In genomic region chr8:120740579-120740978, GRCm38 (mm10) we compare ENCODE assay signal across 19 mouse cellular contexts. TPM values are rescaled to one million over a fixed set of nuclear protein-coding genes. Genes with fewer than 3 reads are reported as not detected.
DNase-seq lines count a peak whose midpoint lies in the region; ATAC-seq and TF ChIP-seq lines count a peak whose summit lies in the region.
"Had no signal": no experiment of that assay in that cellular context is flagged by ENCODE, and none has a peak within 500 bp of the region (broad histone marks: within the 10 kb centered on the region; RNA-seq: fewer than 3 reads in every experiment).

No protein-coding gene starts in this region.

- H3K4me1 ChIP-seq in liver, postnatal 0 days (ENCODE audit: insufficient read depth): peaks cover 19% of the 10 kb centered on the region
- peaks cover 10% of the 10 kb centered on the region for H3K4me1 ChIP-seq in liver, embryonic 11.5 days (replicated peaks; ENCODE audit: control insufficient read depth, insufficient read depth, low read length)
- H3K4me1 ChIP-seq in CH12.LX (ENCODE audit: control insufficient read depth in 1 of 2, insufficient read depth in 2 of 2): peaks cover 44 to 94% of the 10 kb centered on the region in 2 experiments
- peaks cover 25% of the 10 kb centered on the region for H3K4me1 ChIP-seq in intestine, postnatal 0 days (replicated peaks; ENCODE audit: control insufficient read depth, insufficient read depth, low read length)

- TF ChIP-seq RAD21 in CH12.LX (IDR thresholded peaks at IDR 0.05; ENCODE audit: low read depth, low read length): no peak

- H3K27ac ChIP-seq in liver, postnatal 0 days (ENCODE audit: low read depth): no peak overlapping the region
- H3K27ac ChIP-seq in liver, embryonic 11.5 days (ENCODE audit: low read depth, low read length): no peak overlapping the region
- peak overlapping the region; percentile 75 for H3K27ac ChIP-seq in CH12.LX (ENCODE audit: insufficient read depth, low read depth)
- peak overlapping the region; percentile 54; the same call in 1 of the 2 replicates for H3K27ac ChIP-seq in intestine, postnatal 0 days (ENCODE audit: low read depth, low read length)
- H3K27ac ChIP-seq: embryonic facial prominence, embryonic 13.5 days; forebrain, embryonic 12.5 days; heart, embryonic 13.5 days; hindbrain, embryonic 15.5 days had no signal

- peaks cover 9% of the 10 kb centered on the region; the same call in 1 of the 2 replicates for H3K27me3 ChIP-seq in liver, postnatal 0 days (ENCODE audit: insufficient read depth, low read length)
- peaks cover 35% of the 10 kb centered on the region for H3K27me3 ChIP-seq in liver, embryonic 11.5 days (replicated peaks; ENCODE audit: control insufficient read depth, insufficient read depth, low read length)
- peaks cover 13% of the 10 kb centered on the region for H3K27me3 ChIP-seq in CH12.LX (replicated peaks)
- no peaks in the 10 kb centered on the region for H3K27me3 ChIP-seq in intestine, postnatal 0 days (replicated peaks; ENCODE audit: control insufficient read depth, insufficient read depth, low read length)

- no peaks in the 10 kb centered on the region for H3K9me3 ChIP-seq in liver, postnatal 0 days (ENCODE audit: low read length)
- H3K9me3 ChIP-seq in liver, embryonic 11.5 days (ENCODE audit: control insufficient read depth, low read length): no peaks in the 10 kb centered on the region
- H3K9me3 ChIP-seq in CH12.LX (replicated peaks; ENCODE audit: low read length): no peaks in the 10 kb centered on the region
- no peaks in the 10 kb centered on the region for H3K9me3 ChIP-seq in intestine, postnatal 0 days (ENCODE audit: control insufficient read depth)
- H3K9me3 ChIP-seq: embryonic facial prominence, embryonic 13.5 days; forebrain, embryonic 12.5 days; heart, embryonic 13.5 days; hindbrain, embryonic 15.5 days had no signal

- peak overlapping the region; percentile 9; the same call in 1 of the 2 replicates for H3K4me2 ChIP-seq in liver, postnatal 0 days (ENCODE audit: low read depth, low read length)
- H3K4me2 ChIP-seq in liver, embryonic 11.5 days: no peak overlapping the region
- no peak overlapping the region for H3K4me2 ChIP-seq in CH12.LX (ENCODE audit: insufficient read depth, low read depth, poor library complexity, severe bottlenecking)
- H3K4me2 ChIP-seq in intestine, postnatal 0 days (replicated peaks; ENCODE audit: low read depth): peak overlapping the region; percentile 88
- H3K4me2 ChIP-seq: embryonic facial prominence, embryonic 13.5 days; forebrain, embryonic 12.5 days; heart, embryonic 13.5 days; hindbrain, embryonic 15.5 days had no signal

- 52% methylated on average over 2 of the region's 2 CpGs for WGBS in liver, postnatal 0 days (ENCODE audit: insufficient replicate concordance)
- 65% methylated on average over 2 of the region's 2 CpGs for WGBS in liver, embryonic 11.5 days
- WGBS in intestine, postnatal 0 days: 27% methylated on average over 2 of the region's 2 CpGs

- no peak for TF ChIP-seq CTCF in liver, postnatal 0 days (IDR thresholded peaks at IDR 0.05; ENCODE audit: low read depth)
- TF ChIP-seq CTCF in CH12.LX (conservative IDR thresholded peaks at IDR 0.05 in 1 of 2, IDR thresholded peaks at IDR 0.05 in 1 of 2; ENCODE audit: low read depth in 2 of 2, low read length in 2 of 2): no peak
- TF ChIP-seq CTCF in intestine, postnatal 0 days (IDR thresholded peaks at IDR 0.05; ENCODE audit: low read depth): no peak

- H3K36me3 ChIP-seq in liver, postnatal 0 days (replicated peaks; ENCODE audit: insufficient read depth, low read length): peaks cover 8% of the 10 kb centered on the region
- no peaks in the 10 kb centered on the region for H3K36me3 ChIP-seq in liver, embryonic 11.5 days (ENCODE audit: control insufficient read depth, insufficient read depth, low read length)
- peaks cover 15 to 58% of the 10 kb centered on the region in 2 experiments for H3K36me3 ChIP-seq in CH12.LX (replicated peaks in 1 of 2; ENCODE audit: control insufficient read depth in 1 of 2, insufficient read depth in 1 of 2, low read length in 1 of 2)
- H3K36me3 ChIP-seq in intestine, postnatal 0 days (ENCODE audit: control insufficient read depth, insufficient read depth): peaks cover 28% of the 10 kb centered on the region; the same call in 1 of the 2 replicates
- H3K36me3 ChIP-seq: embryonic facial prominence, embryonic 13.5 days; forebrain, embryonic 12.5 days; heart, embryonic 13.5 days; hindbrain, embryonic 15.5 days had no signal

- no peak overlapping the region for H3K4me3 ChIP-seq in liver, postnatal 0 days (ENCODE audit: low read depth, low read length)
- no peak overlapping the region for H3K4me3 ChIP-seq in liver, embryonic 11.5 days (ENCODE audit: low read depth, low read length)
- no peak overlapping the region for H3K4me3 ChIP-seq in CH12.LX (replicated peaks in 1 of 3; ENCODE audit: low read depth in 2 of 3, low read length in 2 of 3, poor library complexity in 1 of 3)
- H3K4me3 ChIP-seq in intestine, postnatal 0 days (ENCODE audit: low read depth, low read length): no peak overlapping the region
- H3K4me3 ChIP-seq: embryonic facial prominence, embryonic 13.5 days; forebrain, embryonic 12.5 days; heart, embryonic 13.5 days; hindbrain, embryonic 15.5 days had no signal

- no peak for TF ChIP-seq EP300 in liver, postnatal 0 days (IDR thresholded peaks at IDR 0.05; ENCODE audit: low read depth)
- TF ChIP-seq EP300 in CH12.LX (IDR thresholded peaks at IDR 0.05; ENCODE audit: low read length): peak; percentile 43; the same call in 1 of the 2 replicates

- no peak for TF ChIP-seq POLR2A in CH12.LX (IDR thresholded peaks at IDR 0.05; ENCODE audit: low read depth, low read length)

- dilution Hi-C loops in CH12.LX (cut with MboI; ENCODE audit: extremely low pct_ligation_motif_present, extremely low pct_unique_long_range_greater_than_20kb, low sequenced_read_pairs): no loop called here

- in situ Hi-C loops in CH12.LX (cut with MboI; ENCODE audit: low pct_ligation_motif_present, low pct_unique_long_range_greater_than_20kb, low sequenced_read_pairs): no loop called here

- no peak overlapping the region for H3K9ac ChIP-seq in liver, postnatal 0 days (replicated peaks)
- no peak overlapping the region for H3K9ac ChIP-seq in liver, embryonic 11.5 days (ENCODE audit: low read depth, low read length)
- H3K9ac ChIP-seq in CH12.LX (ENCODE audit: insufficient read depth, low read depth): peak overlapping the region; percentile 40; the same call in 1 of the 2 replicates
- H3K9ac ChIP-seq in intestine, postnatal 0 days (ENCODE audit: low read depth, low read length): no peak overlapping the region
- H3K9ac ChIP-seq: embryonic facial prominence, embryonic 13.5 days; forebrain, embryonic 12.5 days; forebrain, postnatal 0 days; heart, embryonic 13.5 days; hindbrain, embryonic 15.5 days had no signal

- DNase-seq in liver, postnatal 0 days: no peak
- no peak for DNase-seq in liver, embryonic 11.5 days (ENCODE audit: low spot score)
- DNase-seq in A20 (ENCODE audit: low read depth, low spot score) (peak; percentile 52), CH12.LX (ENCODE audit: extremely low read depth) (peak; percentile 59)
- DNase-seq in embryo, embryonic 9.5 days (ENCODE audit: extremely low spot score): no peak
- no peak for DNase-seq in gastrocnemius, postnatal 10 days
- DNase-seq: cerebellum, adult 11-12 months; cerebellum, adult 9-10 months; cerebellum, postnatal 25 days; forebrain, postnatal 0 days; kidney, adult 2 months had no signal

- ATAC-seq in liver, postnatal 0 days: no peak
- ATAC-seq in liver, embryonic 11.5 days (replicated peaks; ENCODE audit: low FRiP score): no peak
- no peak for ATAC-seq in intestine, postnatal 0 days
- ATAC-seq: activated CD4-positive, CD25-positive, alpha-beta regulatory T cell, adult 4 months; forebrain, postnatal 0 days; Patski had no signal

- no peaks in the 10 kb centered on the region; the same call in 1 of the 2 replicates for H3K79me2 ChIP-seq in CH12.LX (replicated peaks; ENCODE audit: control insufficient read depth, extremely low read depth, insufficient read depth, poor library complexity, severe bottlenecking)

TF ChIP-seq in CH12.LX, 34 proteins besides CTCF, POLR2A, EP300 and RAD21:
- TF ChIP-seq UBTF (IDR thresholded peaks at IDR 0.05; ENCODE audit: low read depth, low read length) (peak; percentile 88), BHLHE40 (IDR thresholded peaks at IDR 0.05; ENCODE audit: low read depth, low read length) (peak; percentile 38; the same call in 1 of the 2 replicates), ETS1 (conservative IDR thresholded peaks at IDR 0.05; ENCODE audit: low read depth, low read length) (peak; percentile 77), TCF12 (IDR thresholded peaks at IDR 0.05; ENCODE audit: low read depth, low read length) (peak; percentile 85), MEF2A (IDR thresholded peaks at IDR 0.05; ENCODE audit: borderline replicate concordance, low read depth, low read length) (peak; percentile 34; the same call in 1 of the 2 replicates), PAX5 (IDR thresholded peaks at IDR 0.05; ENCODE audit: low read length) (no peak), TBP (conservative IDR thresholded peaks at IDR 0.05; ENCODE audit: low read depth, low read length) (peak; percentile 89), ZC3H11A (IDR thresholded peaks at IDR 0.05; ENCODE audit: low read depth, low read length) (no peak)

RNA-seq across cellular contexts. Expression of gene Irf8, which starts 4.4 kb away (rescaled TPM):
- 28.3 and 31.8 TPM in 2 replicates for polyA plus RNA-seq in liver, postnatal 0 days (2015; fragmentation: Nextera tagmentation; extraction: Ambion mirVana)
- 10.5 and 12.3 TPM in 2 replicates for polyA plus RNA-seq in liver, embryonic 11.5 days (2014; fragmentation: Nextera tagmentation; extraction: Ambion mirVana)
- total RNA-seq in CH12.LX (2012; rRNA removed): 16.3 and 17.7 TPM in 2 replicates
- 11.2 and 13.3 TPM in 2 replicates for total RNA-seq in CH12.LX (2014; rRNA removed)
- 34.3 and 37.4 TPM in 2 replicates for polyA plus RNA-seq in CH12.LX (2012; ENCODE audit: insufficient read length, low read depth)
- 79.5 and 92.3 TPM in 2 replicates for polyA plus RNA-seq in intestine, postnatal 0 days (2015; fragmentation: Nextera tagmentation; extraction: Ambion mirVana)
- total RNA-seq in gastrocnemius, postnatal 10 days (2021): 1 to 10 TPM; 2.0 to 2.6 TPM
- polyA plus RNA-seq: C2C12 had no signal

Comparison
In these comparisons a context has a peak if more than half of its experiments do, and no peak if none do; other contexts are left out.
1. H3K4me2 ChIP-seq: peak in liver, postnatal 0 days (single experiment) and intestine, postnatal 0 days (single experiment); none in liver, embryonic 11.5 days (single experiment) and CH12.LX (single experiment).
2. DNase-seq: peak in A20 (single experiment) and CH12.LX (single experiment); none in liver, postnatal 0 days (single experiment), liver, embryonic 11.5 days (single experiment), embryo, embryonic 9.5 days (single experiment) and gastrocnemius, postnatal 10 days (single experiment).
3. H3K27ac ChIP-seq: peak in CH12.LX (single experiment) and intestine, postnatal 0 days (single experiment); none in liver, postnatal 0 days (single experiment) and liver, embryonic 11.5 days (single experiment).